Mouse (Mus musculus) heart, embryonic 14.5 days (tissue): ENCODE data around the gene Hspa2. TPM values are rescaled to one million over a fixed set of nuclear protein-coding genes. Genes with fewer than 3 reads are reported as not detected.

ENCODE experiments used
- ATAC-seq: fragments of 200-750 bp; cut with Nextera tagmentation; 2 replicates; pipeline ENCODE4 v1.8.0; 2017; ENCODE audit warnings: low read depth, moderate TSS enrichment; ENCODE audit not compliant: insufficient number of reproducible peaks, insufficient read depth, low FRiP score
- H3K27ac ChIP-seq, 2 experiments: fragments of 200-500 bp in 1 of 2; fragments of 300-500 bp in 1 of 2; sonication (generic) in 1 of 2; replicated peaks in 1 of 2; 2 replicates each; pipeline ENCODE4 v1.5.1; 2012 to 2014; ENCODE audit warnings: low read depth in 2 of 2, low read length in 2 of 2, control low read depth in 1 of 2, mild to moderate bottlenecking in 1 of 2, mixed read lengths in 1 of 2; ENCODE audit not compliant: control insufficient read depth in 1 of 2, insufficient read depth in 1 of 2
- H3K27me3 ChIP-seq: fragments of 300-500 bp; sonication (generic); 2 replicates; pipeline ENCODE4 v1.6.1; 2014; ENCODE audit warnings: mild to moderate bottlenecking, low read length, control low read depth; ENCODE audit not compliant: control insufficient read depth, insufficient read depth
- H3K36me3 ChIP-seq: fragments of 300-500 bp; sonication (generic); 2 replicates; pipeline ENCODE4 v1.6.1; 2014; ENCODE audit warnings: mild to moderate bottlenecking, control low read depth, low read length, mixed read lengths; ENCODE audit not compliant: control insufficient read depth, insufficient read depth
- H3K4me1 ChIP-seq, 2 experiments: fragments of 200-500 bp in 1 of 2; fragments of 300-500 bp in 1 of 2; sonication (generic) in 1 of 2; 2 replicates each; pipeline ENCODE4 v1.6.1; 2012 to 2014; ENCODE audit warnings: low read length in 2 of 2, control low read depth in 1 of 2, mixed read lengths in 1 of 2; ENCODE audit not compliant: control insufficient read depth in 2 of 2, insufficient read depth in 2 of 2
- H3K4me2 ChIP-seq: fragments of 300-500 bp; sonication (generic); 2 replicates; pipeline ENCODE4 v1.6.1; 2014; ENCODE audit warnings: mild to moderate bottlenecking, low read length
- H3K4me3 ChIP-seq, 2 experiments: fragments of 200-500 bp in 1 of 2; fragments of 300-500 bp in 1 of 2; sonication (generic) in 1 of 2; 2 replicates each; pipeline ENCODE4 v1.5.1; 2012 to 2014; ENCODE audit warnings: low read length in 2 of 2, mild to moderate bottlenecking in 2 of 2, control low read depth in 1 of 2, low read depth in 1 of 2, moderate library complexity in 1 of 2; ENCODE audit not compliant: control insufficient read depth in 1 of 2, insufficient read depth in 1 of 2
- H3K9ac ChIP-seq: fragments of 300-500 bp; sonication (generic); 2 replicates; pipeline ENCODE4 v1.6.1; 2014; ENCODE audit warnings: mild to moderate bottlenecking, low read length
- H3K9me3 ChIP-seq: fragments of 300-500 bp; sonication (generic); 2 replicates; pipeline ENCODE4 v1.6.1; 2016; ENCODE audit warnings: low read length, control low read depth; ENCODE audit not compliant: control insufficient read depth
- WGBS: fragments of 180-500 bp; shearing (Covaris S2); extraction: QIAGEN DNeasy Blood & Tissue Kit; methylation state at CpG from one replicate; pipeline ENCODE4 v1.1.7; 2014; 5-methylcytosine and 5-hydroxymethylcytosine counted together
- polyA plus RNA-seq: library from polyadenylated mRNA; unstranded; fragments of >200 nt; fragmentation: Nextera tagmentation; extraction: Ambion mirVana; gene quantifications from 2 replicates; pipeline ENCODE4 v1.2.1, GENCODE M21; 2014

The Hspa2 gene
- polyA plus RNA-seq, 1 experiment from 2014 or later, result 15.6 TPM

- Histone ChIP-seq H3K4me3 (peak within 1 kb of the TSS; percentile 43 to 57), H3K27me3 (no peaks in the 10 kb centered on the region), H3K4me1 (peaks cover 4 to 8% of the 10 kb centered on the region in 2 experiments; a peak in 2 of 4 replicates), H3K4me2 (peak within 1 kb of the TSS; percentile 76), H3K36me3 (no peaks in the 10 kb centered on the region), H3K9ac (peak within 1 kb of the TSS; percentile 60), H3K9me3 (no peaks in the 10 kb centered on the region), H3K27ac (no peak within 1 kb of the TSS)
- under 1% methylated on average over 37 of the region's 37 CpGs for WGBS
- peak; percentile 71 for ATAC-seq
These were observed 13.5 kb downstream of the Hspa2 start, which contains the start of gene Ppp1r36 for GRCm38 (mm10) chr12:76417433-76417854. Gene Ppp1r36, plus strand, starts transcription at chr12:76417538.

GRCm38 (mm10) chr12:76418346-76418745, 14.4 kb downstream of the Hspa2 start:
- H3K36me3 ChIP-seq, result no peaks in the 10 kb centered on the region
- no peak for ATAC-seq
- WGBS, result 87% methylated on average over 5 of the region's 5 CpGs

DNA sequence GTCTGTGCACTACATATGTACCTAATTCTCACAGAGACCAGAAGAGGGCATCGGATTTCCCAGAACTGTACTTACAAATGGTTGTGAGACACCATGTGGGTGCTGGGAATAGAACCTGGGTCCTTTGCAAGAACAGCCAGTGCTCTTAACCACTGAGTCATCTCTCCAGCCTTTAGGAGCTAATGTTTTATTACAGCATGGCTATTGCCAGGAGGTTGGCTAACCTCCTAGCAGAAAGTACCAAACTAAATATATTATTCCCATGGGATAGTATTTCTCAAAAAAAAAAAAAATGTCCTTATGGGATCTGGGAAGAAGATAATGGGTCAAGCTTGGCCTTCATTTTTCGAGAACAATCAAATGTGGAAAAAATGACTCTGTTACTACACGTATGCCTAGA, 21.3 kb downstream of the Hspa2 start:
- H3K4me1 ChIP-seq, result no peaks in the 10 kb centered on the region
- H3K9ac ChIP-seq, result no peak overlapping the region
- no peak overlapping the region for H3K4me2 ChIP-seq
- H3K4me3 ChIP-seq, result no peak overlapping the region
- H3K9me3 ChIP-seq, result 0 out of 2 replicates have a peak, but pooled peaks cover 5% of the 10 kb centered on the region
- no peaks in the 10 kb centered on the region for H3K36me3 ChIP-seq
- H3K27me3 ChIP-seq, result no peaks in the 10 kb centered on the region
- no peak for ATAC-seq
- H3K27ac ChIP-seq, result no peak overlapping the region
- 80% methylated on average over 3 of the region's 3 CpGs for WGBS

More at GRCm38 (mm10) chr12:76418346-76418745, 14.4 kb downstream of the Hspa2 start:
- H3K9me3 ChIP-seq, result no peaks in the 10 kb centered on the region
- no peak overlapping the region for H3K27ac ChIP-seq
- no peaks in the 10 kb centered on the region for H3K27me3 ChIP-seq
- H3K4me1 ChIP-seq, result peaks cover 4 to 8% of the 10 kb centered on the region in 2 experiments; a peak in 2 of 4 replicates
- no peak overlapping the region for H3K4me3 ChIP-seq
- no peak overlapping the region for H3K4me2 ChIP-seq
- H3K9ac ChIP-seq, result no peak overlapping the region

- no peaks in the 10 kb centered on the region for H3K27me3 ChIP-seq
- H3K36me3 ChIP-seq, result no peaks in the 10 kb centered on the region
- peaks cover 3 to 10% of the 10 kb centered on the region in 2 experiments; a peak in 3 of 4 replicates for H3K4me1 ChIP-seq
- WGBS, result 39% methylated on average over 5 of the region's 5 CpGs
- no peak overlapping the region for H3K27ac ChIP-seq
- H3K9ac ChIP-seq, result peak overlapping the region; percentile 34; the same call in 1 of the 2 replicates
- H3K4me2 ChIP-seq, result no peak overlapping the region
- ATAC-seq, result no peak
- H3K4me3 ChIP-seq, result no peak overlapping the region
- 0 out of 2 replicates have a peak, but pooled peaks cover 5% of the 10 kb centered on the region for H3K9me3 ChIP-seq
These were observed 23.6 kb downstream of the Hspa2 start for GRCm38 (mm10) chr12:76427546-76427945.

DNA sequence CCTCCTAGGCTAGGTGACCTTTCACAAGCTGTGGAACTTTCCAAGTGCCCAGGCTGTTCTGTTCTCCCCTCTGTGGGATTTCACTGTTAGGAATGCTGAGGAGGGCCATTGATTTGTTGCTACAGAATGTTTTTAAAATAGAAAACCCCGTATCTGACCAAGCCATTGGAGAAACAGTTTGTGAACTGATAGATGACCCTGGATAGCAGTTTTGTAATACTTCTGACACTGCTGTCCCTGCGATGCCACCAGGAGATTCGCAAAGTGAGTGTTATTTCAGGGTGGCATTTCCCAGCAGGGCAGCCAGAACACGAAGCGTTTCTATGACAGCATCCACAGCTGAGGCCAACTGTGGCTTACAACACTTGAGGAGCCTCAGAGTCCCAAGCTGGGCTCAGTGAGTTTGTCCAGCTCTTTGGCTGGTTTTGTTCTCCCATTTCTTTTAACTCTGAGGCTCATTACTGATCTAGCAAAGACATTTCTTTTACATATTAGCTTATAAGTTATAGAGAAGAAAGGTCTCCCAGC, 27.0 kb downstream of the Hspa2 start:
- Histone ChIP-seq H3K9ac (no peak overlapping the region), H3K4me3 (no peak overlapping the region), H3K4me2 (0 out of 2 replicates have a peak overlapping the region, but pooled peaks have one; percentile 11), H3K9me3 (no peaks in the 10 kb centered on the region), H3K36me3 (no peaks in the 10 kb centered on the region), H3K4me1 (peaks cover 15 to 21% of the 10 kb centered on the region in 2 experiments), H3K27me3 (peaks cover 3% of the 10 kb centered on the region; the same call in 1 of the 2 replicates), H3K27ac (0 out of 4 replicates have a peak overlapping the region, but pooled peaks have one; percentile 0 to 28)
- ATAC-seq, result no peak
- WGBS, result 27% methylated on average over 5 of the region's 5 CpGs

- no peak overlapping the region for H3K4me2 ChIP-seq
- H3K27ac ChIP-seq, result no peak overlapping the region
- no peak overlapping the region for H3K9ac ChIP-seq
- peaks cover 15 to 21% of the 10 kb centered on the region in 2 experiments for H3K4me1 ChIP-seq
- no peaks in the 10 kb centered on the region for H3K9me3 ChIP-seq
- no peak overlapping the region for H3K4me3 ChIP-seq
- H3K36me3 ChIP-seq, result no peaks in the 10 kb centered on the region
- WGBS, result 74% methylated on average over 6 of the region's 6 CpGs
- peaks cover 3% of the 10 kb centered on the region; the same call in 1 of the 2 replicates for H3K27me3 ChIP-seq
- no peak for ATAC-seq
These were observed 27.5 kb downstream of the Hspa2 start for GRCm38 (mm10) chr12:76431431-76431830.

- Histone ChIP-seq H3K4me3 (peak overlapping the region in 1 of 2 experiments; percentile 38; a peak in 2 of 4 replicates), H3K27ac (no peak overlapping the region), H3K36me3 (no peaks in the 10 kb centered on the region), H3K9me3 (no peaks in the 10 kb centered on the region), H3K9ac (no peak overlapping the region), H3K4me2 (peak overlapping the region; percentile 66), H3K4me1 (peaks cover 15 to 21% of the 10 kb centered on the region in 2 experiments), H3K27me3 (peaks cover 3% of the 10 kb centered on the region; the same call in 1 of the 2 replicates)
- WGBS, result 15% methylated on average over 7 of the region's 7 CpGs
- ATAC-seq, result peak; percentile 48; the same call in 1 of the 2 replicates
These were observed 30.1 kb downstream of the Hspa2 start for GRCm38 (mm10) chr12:76434111-76434510.
